Mouse (Mus musculus): ENCODE measurements around the gene Rfk. TPM values are rescaled to one million over a fixed set of nuclear protein-coding genes. Genes with fewer than 3 reads are reported as not detected.

Gene Rfk
- total RNA-seq (2014; rRNA removed): 38.1 and 43.8 TPM in 2 replicates
- 51.2 and 53.3 TPM in 2 replicates for polyA plus RNA-seq (2012; rRNA removed)

- TF ChIP-seq POLR2A (IDR thresholded peaks at IDR 0.05; ENCODE audit: extremely low read depth, insufficient read depth, low read length) (peak; percentile 97), CTCF (IDR thresholded peaks at IDR 0.05; ENCODE audit: low read depth, low read length) (no peak)
- H3K27ac ChIP-seq (replicated peaks; ENCODE audit: insufficient read depth, low read depth, low read length): peak within 1 kb of the TSS; percentile 77
- H3K4me3 ChIP-seq (ENCODE audit: insufficient read depth, low read depth, low read length): peak within 1 kb of the TSS; percentile 95
- under 1% methylated on average over 82 of the region's 83 CpGs for WGBS
- peak; percentile 76 for DNase-seq (ENCODE audit: extremely low read depth, low read depth, low spot score)
- H3K4me1 ChIP-seq (ENCODE audit: control insufficient read depth, insufficient read depth, low read length): peaks cover 4% of the 10 kb centered on the region; the same call in 1 of the 2 replicates
- no peaks in the 10 kb centered on the region; the same call in 1 of the 2 replicates for H3K79me2 ChIP-seq (ENCODE audit: control insufficient read depth, insufficient read depth, low read length)
- peak within 1 kb of the TSS; percentile 98 for H3K9ac ChIP-seq (ENCODE audit: low read depth, low read length)
- no peaks in the 10 kb centered on the region for H3K27me3 ChIP-seq (ENCODE audit: control insufficient read depth, insufficient read depth, low read length)
- peaks cover 15% of the 10 kb centered on the region; the same call in 1 of the 2 replicates for H3K36me3 ChIP-seq (ENCODE audit: control insufficient read depth, insufficient read depth, low read length)
These were observed at the start of gene Rfk for GRCm38 (mm10) chr19:17393841-17394591. Gene Rfk (plus strand): TSS chr19:17394043.

GRCm38 (mm10) chr19:17344881-17345280 lies 49.0 kb upstream of the Rfk start:
- Histone ChIP-seq H3K36me3 (ENCODE audit: control insufficient read depth, insufficient read depth, low read length) (no peaks in the 10 kb centered on the region), H3K4me3 (ENCODE audit: insufficient read depth, low read depth, low read length) (no peak overlapping the region), H3K9ac (ENCODE audit: low read depth, low read length) (no peak overlapping the region), H3K27me3 (ENCODE audit: control insufficient read depth, insufficient read depth, low read length) (no peaks in the 10 kb centered on the region), H3K4me1 (ENCODE audit: control insufficient read depth, insufficient read depth, low read length) (no peaks in the 10 kb centered on the region), H3K27ac (replicated peaks; ENCODE audit: insufficient read depth, low read depth, low read length) (no peak overlapping the region), H3K79me2 (ENCODE audit: control insufficient read depth, insufficient read depth, low read length) (no peaks in the 10 kb centered on the region)
- no peak for DNase-seq (ENCODE audit: extremely low read depth, low read depth, low spot score)
- 80% methylated on average over 7 of the region's 7 CpGs for WGBS
- TF ChIP-seq POLR2A (IDR thresholded peaks at IDR 0.05; ENCODE audit: extremely low read depth, insufficient read depth, low read length) (no peak), CTCF (IDR thresholded peaks at IDR 0.05; ENCODE audit: low read depth, low read length) (no peak)

DNA sequence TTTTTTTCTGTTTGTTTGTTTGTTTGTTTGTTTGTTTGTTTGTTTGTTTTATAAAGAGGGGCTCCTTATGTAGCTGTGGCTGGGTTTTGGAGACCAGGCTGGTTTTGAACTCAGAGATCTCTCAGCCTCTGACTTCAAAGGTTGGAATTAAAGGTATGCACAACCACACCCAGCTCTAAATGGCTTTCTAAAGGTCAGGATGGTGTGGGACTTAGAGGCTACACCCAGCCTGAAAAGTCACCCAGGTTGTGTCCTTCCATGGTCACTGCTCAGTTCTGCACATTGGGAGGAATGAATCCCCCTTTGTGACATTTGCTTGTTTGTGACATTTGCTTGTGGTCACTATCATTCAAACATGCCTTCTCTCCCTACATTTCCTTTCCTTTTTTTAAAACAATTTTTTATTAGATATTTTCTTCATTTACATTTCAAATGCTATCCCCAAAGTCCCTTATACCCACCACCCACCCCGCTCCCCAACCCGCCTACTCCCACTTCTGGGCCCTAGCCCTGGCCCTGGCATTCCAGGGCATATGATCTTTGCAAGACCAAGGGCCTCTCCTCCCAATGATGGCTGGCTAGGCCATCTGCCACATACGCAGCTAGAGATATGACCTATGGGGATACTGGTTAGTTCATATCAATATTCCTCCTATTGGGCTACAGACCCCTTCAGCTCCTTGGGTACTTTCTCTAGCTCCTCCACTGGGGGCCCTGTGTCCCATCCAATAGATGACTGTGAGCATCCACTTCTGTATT lies 46.9 kb upstream of the Rfk start:
- H3K27me3 ChIP-seq (ENCODE audit: control insufficient read depth, insufficient read depth, low read length): no peaks in the 10 kb centered on the region
- H3K27ac ChIP-seq (replicated peaks; ENCODE audit: insufficient read depth, low read depth, low read length): no peak overlapping the region
- H3K9ac ChIP-seq (ENCODE audit: low read depth, low read length): no peak overlapping the region
- 98% methylated on average over 3 of the region's 3 CpGs for WGBS
- H3K36me3 ChIP-seq (ENCODE audit: control insufficient read depth, insufficient read depth, low read length): no peaks in the 10 kb centered on the region
- DNase-seq (ENCODE audit: extremely low read depth, low read depth, low spot score): no peak
- TF ChIP-seq POLR2A (IDR thresholded peaks at IDR 0.05; ENCODE audit: extremely low read depth, insufficient read depth, low read length): no peak
- TF ChIP-seq CTCF (IDR thresholded peaks at IDR 0.05; ENCODE audit: low read depth, low read length): no peak
- no peak overlapping the region for H3K4me3 ChIP-seq (ENCODE audit: insufficient read depth, low read depth, low read length)
- H3K4me1 ChIP-seq (ENCODE audit: control insufficient read depth, insufficient read depth, low read length): no peaks in the 10 kb centered on the region
- no peaks in the 10 kb centered on the region for H3K79me2 ChIP-seq (ENCODE audit: control insufficient read depth, insufficient read depth, low read length)

DNA sequence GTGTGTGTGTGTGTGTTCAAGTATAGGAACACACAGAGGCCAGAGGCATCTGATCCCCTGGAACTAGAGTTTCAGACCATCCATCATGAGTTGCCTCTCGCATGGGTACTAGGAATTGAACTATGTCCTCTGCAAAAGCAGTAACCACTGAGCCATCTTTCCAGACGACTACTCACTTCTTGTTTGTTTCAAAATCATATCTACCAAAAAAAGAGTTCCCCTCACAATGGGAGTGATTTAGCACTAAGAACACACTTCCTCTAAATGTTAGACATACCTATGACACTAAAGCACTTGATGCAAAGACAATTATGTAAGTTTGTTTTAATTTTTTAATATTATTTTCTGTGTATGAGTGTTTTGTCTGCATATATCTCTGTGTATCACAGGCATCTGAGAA lies 46.0 kb upstream of the Rfk start:
- H3K4me1 ChIP-seq (ENCODE audit: control insufficient read depth, insufficient read depth, low read length): no peaks in the 10 kb centered on the region

DNA sequence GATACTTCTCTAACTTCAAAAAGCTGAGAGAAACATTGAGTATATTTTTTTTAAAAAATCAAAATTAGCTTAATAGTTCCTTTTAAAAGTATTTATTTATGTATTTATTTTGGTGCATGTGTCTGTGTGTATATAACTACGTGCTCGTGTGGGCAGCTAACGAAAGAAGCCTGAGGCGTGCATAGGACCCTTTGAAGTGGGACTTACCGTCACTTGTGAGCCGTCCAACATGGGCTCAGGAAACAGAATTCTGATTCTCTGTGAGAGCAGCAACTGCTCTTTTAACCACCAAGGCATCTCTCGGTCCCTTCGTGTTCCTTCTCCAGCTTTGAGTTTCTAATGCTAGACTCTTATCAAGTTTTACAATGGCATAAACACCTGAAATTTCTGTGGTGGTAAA lies 40.1 kb upstream of the Rfk start:
- no peak overlapping the region for H3K4me3 ChIP-seq (ENCODE audit: insufficient read depth, low read depth, low read length)
- WGBS: 86% methylated on average over 8 of the region's 8 CpGs

More for the DNA sequence above, 46.0 kb upstream of the Rfk start:
- 76% methylated on average over 2 of the region's 2 CpGs for WGBS
- Histone ChIP-seq H3K9ac (ENCODE audit: low read depth, low read length) (no peak overlapping the region), H3K27me3 (ENCODE audit: control insufficient read depth, insufficient read depth, low read length) (no peaks in the 10 kb centered on the region), H3K4me3 (ENCODE audit: insufficient read depth, low read depth, low read length) (no peak overlapping the region), H3K27ac (replicated peaks; ENCODE audit: insufficient read depth, low read depth, low read length) (no peak overlapping the region), H3K36me3 (ENCODE audit: control insufficient read depth, insufficient read depth, low read length) (no peaks in the 10 kb centered on the region), H3K79me2 (ENCODE audit: control insufficient read depth, insufficient read depth, low read length) (no peaks in the 10 kb centered on the region)
- no peak for TF ChIP-seq CTCF (IDR thresholded peaks at IDR 0.05; ENCODE audit: low read depth, low read length)
- TF ChIP-seq POLR2A (IDR thresholded peaks at IDR 0.05; ENCODE audit: extremely low read depth, insufficient read depth, low read length): no peak
- no peak for DNase-seq (ENCODE audit: extremely low read depth, low read depth, low spot score)

More for the DNA sequence above, 40.1 kb upstream of the Rfk start:
- H3K9ac ChIP-seq (ENCODE audit: low read depth, low read length): no peak overlapping the region
- no peak for TF ChIP-seq POLR2A (IDR thresholded peaks at IDR 0.05; ENCODE audit: extremely low read depth, insufficient read depth, low read length)
- no peak for TF ChIP-seq CTCF (IDR thresholded peaks at IDR 0.05; ENCODE audit: low read depth, low read length)
- peaks cover 6% of the 10 kb centered on the region for H3K27me3 ChIP-seq (ENCODE audit: control insufficient read depth, insufficient read depth, low read length)
- peaks cover 5% of the 10 kb centered on the region; the same call in 1 of the 2 replicates for H3K4me1 ChIP-seq (ENCODE audit: control insufficient read depth, insufficient read depth, low read length)
- H3K36me3 ChIP-seq (ENCODE audit: control insufficient read depth, insufficient read depth, low read length): no peaks in the 10 kb centered on the region
- H3K27ac ChIP-seq (replicated peaks; ENCODE audit: insufficient read depth, low read depth, low read length): no peak overlapping the region
- no peak for DNase-seq (ENCODE audit: extremely low read depth, low read depth, low spot score)
- H3K79me2 ChIP-seq (ENCODE audit: control insufficient read depth, insufficient read depth, low read length): no peaks in the 10 kb centered on the region
